Comparison of ENCODE assay signal across 8 mouse cellular contexts in the genomic region with DNA sequence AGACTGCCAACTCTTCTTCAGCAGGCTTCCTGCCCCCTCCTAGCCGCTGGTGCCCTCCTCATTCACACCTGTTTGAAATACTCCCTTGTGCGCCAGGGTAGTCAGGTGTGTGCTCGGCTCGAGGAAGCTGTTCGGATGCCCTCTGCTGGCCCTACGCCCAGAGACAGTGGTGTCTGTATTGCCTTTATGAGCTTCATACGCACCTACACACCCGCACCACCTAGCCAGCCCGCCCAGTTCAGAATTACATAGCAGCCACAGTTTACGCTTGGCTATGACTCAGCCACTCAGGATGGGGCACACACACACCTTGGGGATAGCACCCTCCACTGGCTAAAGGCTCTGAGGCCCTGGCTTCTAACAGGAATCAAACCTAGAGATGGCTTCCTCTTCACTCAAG. TPM values are rescaled to one million over a fixed set of nuclear protein-coding genes. Genes with fewer than 3 reads are reported as not detected.
DNase-seq lines count a peak whose midpoint lies in the region; ATAC-seq and TF ChIP-seq lines count a peak whose summit lies in the region.

No protein-coding gene starts in this region.

- H3K9me3 ChIP-seq in heart, embryonic 14.5 days (ENCODE audit: control insufficient read depth, low read length), result no peaks in the 10 kb centered on the region
- no peaks in the 10 kb centered on the region for H3K9me3 ChIP-seq in MEL (replicated peaks; ENCODE audit: insufficient read depth, low read length)
- H3K9me3 ChIP-seq in intestine, postnatal 0 days (ENCODE audit: control insufficient read depth), result no peaks in the 10 kb centered on the region
- no peaks in the 10 kb centered on the region for H3K9me3 ChIP-seq in lung, embryonic 15.5 days

- 30% methylated on average over 10 of the region's 10 CpGs for WGBS in heart, embryonic 14.5 days
- 14% methylated on average over 10 of the region's 10 CpGs for WGBS in intestine, postnatal 0 days
- 20% methylated on average over 10 of the region's 10 CpGs for WGBS in lung, embryonic 15.5 days
- WGBS in thymus, adult 2 months, result 41% methylated on average over 10 of the region's 10 CpGs

- H3K4me2 ChIP-seq in heart, embryonic 14.5 days (ENCODE audit: low read length), result peak overlapping the region; percentile 49
- peak overlapping the region; percentile 40 for H3K4me2 ChIP-seq in intestine, postnatal 0 days (replicated peaks; ENCODE audit: low read depth)
- H3K4me2 ChIP-seq in lung, embryonic 15.5 days, result peak overlapping the region; percentile 33

- ATAC-seq in heart, embryonic 14.5 days (ENCODE audit: insufficient number of reproducible peaks, insufficient read depth, low FRiP score, low read depth), result no peak
- ATAC-seq in intestine, postnatal 0 days, result peak; percentile 98
- peak; percentile 35; the same call in 1 of the 2 replicates for ATAC-seq in lung, embryonic 15.5 days (ENCODE audit: borderline replicate concordance, extremely low read depth, low FRiP score, low TSS enrichment)

- intact Hi-C loops in heart, postnatal 25 days (cut with DNase I), result no loop called here

- DNase-seq in heart, postnatal 25 days (ENCODE audit: low spot score), result no peak
- peak; percentile 52 for DNase-seq in MEL (ENCODE audit: low read depth, low spot score)
- DNase-seq in thymus, adult 2 months, result peak; percentile 64
- no peak for DNase-seq in layer of hippocampus, postnatal 14 days (ENCODE audit: low spot score in 2 of 2)
- no peak for DNase-seq in gastrocnemius, postnatal 4 days (ENCODE audit: low spot score in 2 of 2)

- no peak for TF ChIP-seq RAD21 in MEL (IDR thresholded peaks at IDR 0.05; ENCODE audit: low read depth, low read length)

- TF ChIP-seq EP300 in MEL (IDR thresholded peaks at IDR 0.05; ENCODE audit: low read depth in 1 of 2, low read length in 2 of 2), result no peak

- no peak overlapping the region for H3K27ac ChIP-seq in heart, embryonic 14.5 days (replicated peaks in 1 of 2; ENCODE audit: control insufficient read depth in 1 of 2, insufficient read depth in 1 of 2, low read depth in 2 of 2, low read length in 2 of 2)
- H3K27ac ChIP-seq in MEL (ENCODE audit: control insufficient read depth, low read depth, low read length), result 0 out of 2 replicates have a peak overlapping the region, but pooled peaks have one; percentile 19
- peak overlapping the region; percentile 5; the same call in 1 of the 2 replicates for H3K27ac ChIP-seq in intestine, postnatal 0 days (ENCODE audit: low read depth, low read length)
- H3K27ac ChIP-seq in lung, embryonic 15.5 days, result peak overlapping the region; percentile 3; the same call in 1 of the 2 replicates
- peak overlapping the region; percentile 70 for H3K27ac ChIP-seq in thymus, adult 2 months (ENCODE audit: control insufficient read depth, insufficient read depth, low read length)

- TF ChIP-seq POLR2A in MEL (IDR thresholded peaks at IDR 0.05; ENCODE audit: control insufficient read depth in 1 of 2, insufficient read depth in 1 of 2, low read depth in 1 of 2, low read length in 2 of 2, poor library complexity in 1 of 2), result no peak
- TF ChIP-seq POLR2A in thymus, adult 2 months (IDR thresholded peaks at IDR 0.05; ENCODE audit: control insufficient read depth, extremely low read depth, insufficient read depth, low read length, poor library complexity), result 0 out of 2 replicates have a peak, but pooled peaks have one; percentile 10

- no peaks in the 10 kb centered on the region; the same call in 1 of the 2 replicates for H3K79me2 ChIP-seq in MEL (ENCODE audit: control insufficient read depth, insufficient read depth, low read length, poor library complexity)

- peak overlapping the region; percentile 30; the same call in 1 of the 2 replicates for H3K9ac ChIP-seq in heart, embryonic 14.5 days (ENCODE audit: low read length)
- peak overlapping the region; percentile 49 for H3K9ac ChIP-seq in MEL (ENCODE audit: control insufficient read depth, low read depth, low read length, poor library complexity, severe bottlenecking)
- no peak overlapping the region; the same call in 1 of the 2 replicates for H3K9ac ChIP-seq in intestine, postnatal 0 days (ENCODE audit: low read depth, low read length)
- H3K9ac ChIP-seq in lung, embryonic 15.5 days, result no peak overlapping the region

- no peaks in the 10 kb centered on the region for H3K27me3 ChIP-seq in heart, embryonic 14.5 days (ENCODE audit: control insufficient read depth, insufficient read depth, low read length)
- H3K27me3 ChIP-seq in MEL (ENCODE audit: control insufficient read depth in 1 of 2, insufficient read depth in 2 of 2, low read length in 2 of 2), result peaks cover 2 to 4% of the 10 kb centered on the region in 2 experiments; a peak in 3 of 4 replicates
- H3K27me3 ChIP-seq in intestine, postnatal 0 days (replicated peaks; ENCODE audit: control insufficient read depth, insufficient read depth, low read length), result no peaks in the 10 kb centered on the region
- no peaks in the 10 kb centered on the region for H3K27me3 ChIP-seq in lung, embryonic 15.5 days
- H3K27me3 ChIP-seq in thymus, adult 2 months (ENCODE audit: control insufficient read depth, insufficient read depth, low read length), result no peaks in the 10 kb centered on the region

- peak overlapping the region in 1 of 2 experiments; percentile 7; a peak in 1 of 4 replicates for H3K4me3 ChIP-seq in heart, embryonic 14.5 days (ENCODE audit: control insufficient read depth in 1 of 2, insufficient read depth in 1 of 2, low read depth in 1 of 2, low read length in 2 of 2)
- H3K4me3 ChIP-seq in MEL (ENCODE audit: control insufficient read depth in 1 of 2, insufficient read depth in 1 of 2, low read depth in 2 of 2, low read length in 2 of 2), result peak overlapping the region; percentile 51 to 75
- H3K4me3 ChIP-seq in intestine, postnatal 0 days (ENCODE audit: low read depth, low read length), result peak overlapping the region; percentile 8
- no peak overlapping the region for H3K4me3 ChIP-seq in lung, embryonic 15.5 days
- H3K4me3 ChIP-seq in thymus, adult 2 months (ENCODE audit: control insufficient read depth, insufficient read depth, low read length), result peak overlapping the region; percentile 28

- TF ChIP-seq CTCF in MEL (IDR thresholded peaks at IDR 0.05 in 2 of 3, conservative IDR thresholded peaks at IDR 0.05 in 1 of 3; ENCODE audit: control insufficient read depth in 1 of 3, insufficient read depth in 1 of 3, low read depth in 2 of 3, low read length in 3 of 3, poor library complexity in 1 of 3, severe bottlenecking in 1 of 3), result no peak
- peak; percentile 74 for TF ChIP-seq CTCF in intestine, postnatal 0 days (IDR thresholded peaks at IDR 0.05; ENCODE audit: low read depth)
- peak; percentile 64; the same call in 1 of the 2 replicates for TF ChIP-seq CTCF in thymus, adult 2 months (IDR thresholded peaks at IDR 0.05; ENCODE audit: borderline replicate concordance, control insufficient read depth, extremely low read depth, insufficient read depth, low read length, poor library complexity)

- H3K36me3 ChIP-seq in heart, embryonic 14.5 days (ENCODE audit: control insufficient read depth, insufficient read depth, low read length), result no peaks in the 10 kb centered on the region
- peaks cover 0 to 4% of the 10 kb centered on the region in 2 experiments; a peak in 2 of 4 replicates for H3K36me3 ChIP-seq in MEL (ENCODE audit: control insufficient read depth in 1 of 2, insufficient read depth in 2 of 2, low read length in 2 of 2)
- no peaks in the 10 kb centered on the region for H3K36me3 ChIP-seq in intestine, postnatal 0 days (ENCODE audit: control insufficient read depth, insufficient read depth)
- no peaks in the 10 kb centered on the region for H3K36me3 ChIP-seq in lung, embryonic 15.5 days
- H3K36me3 ChIP-seq in thymus, adult 2 months (ENCODE audit: control insufficient read depth, insufficient read depth, low read length), result no peaks in the 10 kb centered on the region

- peaks cover 0 to 6% of the 10 kb centered on the region in 2 experiments; a peak in 1 of 4 replicates for H3K4me1 ChIP-seq in heart, embryonic 14.5 days (ENCODE audit: control insufficient read depth in 2 of 2, insufficient read depth in 2 of 2, low read length in 2 of 2)
- H3K4me1 ChIP-seq in MEL (ENCODE audit: control insufficient read depth in 1 of 2, insufficient read depth in 2 of 2, low read length in 2 of 2), result peaks cover 0 to 4% of the 10 kb centered on the region in 2 experiments; a peak in 1 of 4 replicates
- no peaks in the 10 kb centered on the region for H3K4me1 ChIP-seq in intestine, postnatal 0 days (replicated peaks; ENCODE audit: control insufficient read depth, insufficient read depth, low read length)
- peaks cover 9% of the 10 kb centered on the region for H3K4me1 ChIP-seq in lung, embryonic 15.5 days
- peaks cover 11% of the 10 kb centered on the region for H3K4me1 ChIP-seq in thymus, adult 2 months (replicated peaks; ENCODE audit: control insufficient read depth, insufficient read depth, low read length)

TF ChIP-seq in MEL, 35 proteins besides CTCF, POLR2A, EP300 and RAD21 (continues in another document):
- TF ChIP-seq BHLHE40 (IDR thresholded peaks at IDR 0.05; ENCODE audit: borderline replicate concordance, low read depth, low read length) (no peak), SIN3A (IDR thresholded peaks at IDR 0.05; ENCODE audit: low read length) (no peak), CHD1 (IDR thresholded peaks at IDR 0.05; ENCODE audit: low read depth, low read length) (no peak)

RNA-seq across cellular contexts. Expression of gene Sars, which starts 13.9 kb away (rescaled TPM):
- polyA plus RNA-seq in heart, embryonic 14.5 days (2014; fragmentation: Nextera tagmentation; extraction: Ambion mirVana), result 84.5 and 85.2 TPM in 2 replicates
- 10 to 100 TPM; 80.8 to 81.5 TPM for total RNA-seq in heart, postnatal 25 days (2021)
- 202 and 283 TPM in 2 replicates for total RNA-seq in MEL (2012; rRNA removed)
- polyA plus RNA-seq in MEL (2012; ENCODE audit: insufficient read depth in 1 of 2, insufficient read length in 2 of 2, low read depth in 1 of 2, low replicate concordance in 2 of 2, missing spikeins in 1 of 2), result 100 to 1,000 TPM in 1 of 2 experiments, not detected in 1; 337 TPM
- polyA plus RNA-seq in intestine, postnatal 0 days (2015; fragmentation: Nextera tagmentation; extraction: Ambion mirVana), result 99.5 and 106 TPM in 2 replicates
- polyA plus RNA-seq in lung, embryonic 15.5 days (2015; fragmentation: Nextera tagmentation; extraction: Ambion mirVana), result 115 and 116 TPM in 2 replicates
- polyA plus RNA-seq in thymus, adult 2 months (2012; rRNA removed), result 45.7 and 46.5 TPM in 2 replicates
- 100 to 1,000 TPM; 199 to 200 TPM for total RNA-seq in layer of hippocampus, postnatal 14 days (2021)
- total RNA-seq in gastrocnemius, postnatal 4 days (2021), result 100 to 1,000 TPM; 107 to 113 TPM

RNA-seq across cellular contexts. Expression of gene Celsr2, which starts 43.5 kb away (rescaled TPM):
- 2.5 and 3.1 TPM in 2 replicates for polyA plus RNA-seq in heart, embryonic 14.5 days (2014; fragmentation: Nextera tagmentation; extraction: Ambion mirVana)
- 1 to 10 TPM; 4.2 to 5.3 TPM for total RNA-seq in heart, postnatal 25 days (2021)
- not detected in 2 replicates for total RNA-seq in MEL (2012; rRNA removed)
- under 1 TPM in 1 of 2 experiments, not detected in 1; 0.04 TPM for polyA plus RNA-seq in MEL (2012; ENCODE audit: insufficient read depth in 1 of 2, insufficient read length in 2 of 2, low read depth in 1 of 2, low replicate concordance in 2 of 2, missing spikeins in 1 of 2)
- polyA plus RNA-seq in intestine, postnatal 0 days (2015; fragmentation: Nextera tagmentation; extraction: Ambion mirVana), result 0.50 and 1.4 TPM in 2 replicates
- polyA plus RNA-seq in lung, embryonic 15.5 days (2015; fragmentation: Nextera tagmentation; extraction: Ambion mirVana), result 7.5 and 8.5 TPM in 2 replicates
- 28.2 and 37.6 TPM in 2 replicates for polyA plus RNA-seq in thymus, adult 2 months (2012; rRNA removed)
- 100 to 1,000 TPM; 184 to 194 TPM for total RNA-seq in layer of hippocampus, postnatal 14 days (2021)
- total RNA-seq in gastrocnemius, postnatal 4 days (2021), result 1 to 10 TPM; 3.0 to 5.9 TPM

Comparison
In these comparisons a context has a peak if more than half of its experiments do, and no peak if none do; other contexts are left out.
1. H3K27ac ChIP-seq: peak in MEL (single experiment), intestine, postnatal 0 days (single experiment), lung, embryonic 15.5 days (single experiment) and thymus, adult 2 months (single experiment); none in heart, embryonic 14.5 days (0 of 2).
2. H3K9ac ChIP-seq: peak in heart, embryonic 14.5 days (single experiment) and MEL (single experiment); none in intestine, postnatal 0 days (single experiment) and lung, embryonic 15.5 days (single experiment).
3. DNase-seq: peak in MEL (single experiment) and thymus, adult 2 months (single experiment); none in heart, postnatal 25 days (single experiment), layer of hippocampus, postnatal 14 days (0 of 2) and gastrocnemius, postnatal 4 days (0 of 2).
4. CTCF ChIP-seq: peak in intestine, postnatal 0 days (single experiment) and thymus, adult 2 months (single experiment); none in MEL (0 of 3).
5. Peak in every context shown above with its lines, with median percentiles within 50 percentile points of each other: H3K4me2 ChIP-seq.